Mouse (Mus musculus): ENCODE data around the gene Rnf216. TPM values are rescaled to one million over a fixed set of nuclear protein-coding genes. Genes with fewer than 3 reads are reported as not detected.
A peak's percentile ranks its signal among the peaks of the same experiment; 100 is the strongest.

Gene Rnf216
- polyA plus RNA-seq, 1 experiment = 36.3 TPM

DNA sequence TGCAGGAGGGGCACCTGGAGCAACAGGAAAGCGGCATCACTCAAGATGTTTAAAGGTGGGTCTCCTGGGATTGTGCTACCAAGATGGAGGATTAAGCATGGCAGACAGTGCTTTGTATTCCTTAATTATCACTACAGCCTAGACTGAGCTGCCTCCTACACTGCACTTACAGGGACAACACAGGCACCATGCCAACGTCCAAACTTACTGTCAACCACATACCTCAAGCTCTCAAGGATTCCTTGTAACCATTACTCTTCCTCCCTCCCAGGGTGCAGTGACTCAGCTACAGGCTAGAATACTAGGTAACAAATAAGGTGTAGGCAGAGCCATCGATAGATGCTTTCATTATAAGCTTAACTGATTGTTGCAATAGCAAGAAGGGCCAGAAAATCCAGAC lies 44.4 kb downstream of the Rnf216 start:
- H3K27ac ChIP-seq (ENCODE audit: insufficient read depth, low read length) = no peak overlapping the region
- H3K4me3 ChIP-seq (ENCODE audit: insufficient read depth, low read length) = no peak overlapping the region
- TF ChIP-seq POLR2A (IDR thresholded peaks at IDR 0.05; ENCODE audit: low read depth, low read length) (no peak), CTCF (IDR thresholded peaks at IDR 0.05; ENCODE audit: borderline replicate concordance, insufficient read depth, low read length) (no peak)
- H3K4me1 ChIP-seq (ENCODE audit: control insufficient read depth, insufficient read depth, low read length) = peaks cover 4% of the 10 kb centered on the region; the same call in 1 of the 2 replicates

DNA sequence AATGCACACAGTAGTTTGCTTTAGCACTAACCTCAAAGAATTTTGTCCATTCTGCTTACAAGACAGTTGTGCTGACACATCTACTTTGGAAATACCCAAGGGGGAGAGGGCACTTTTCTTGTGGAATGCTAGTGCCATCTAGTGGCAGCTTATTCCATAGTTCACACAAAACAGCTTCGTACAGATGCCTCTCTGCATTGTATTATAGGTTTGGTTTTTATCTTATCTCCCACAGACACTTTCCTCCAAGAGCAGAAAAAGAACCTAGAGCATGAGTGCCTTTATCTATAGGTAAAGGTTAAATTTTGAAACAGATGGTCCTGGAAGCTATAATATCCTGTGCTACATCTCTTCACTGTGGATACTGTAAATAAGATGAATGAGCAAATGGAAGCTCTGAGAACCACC lies 46.2 kb downstream of the Rnf216 start:
- no peak; the same call in 1 of the 2 replicates for TF ChIP-seq POLR2A (IDR thresholded peaks at IDR 0.05; ENCODE audit: low read depth, low read length)
- no peak for TF ChIP-seq CTCF (IDR thresholded peaks at IDR 0.05; ENCODE audit: borderline replicate concordance, insufficient read depth, low read length)
- no peak overlapping the region for H3K4me3 ChIP-seq (ENCODE audit: insufficient read depth, low read length)
- peak overlapping the region; percentile 75 for H3K27ac ChIP-seq (ENCODE audit: insufficient read depth, low read length)
- H3K4me1 ChIP-seq (ENCODE audit: control insufficient read depth, insufficient read depth, low read length) = peaks cover 4% of the 10 kb centered on the region; the same call in 1 of the 2 replicates

DNA sequence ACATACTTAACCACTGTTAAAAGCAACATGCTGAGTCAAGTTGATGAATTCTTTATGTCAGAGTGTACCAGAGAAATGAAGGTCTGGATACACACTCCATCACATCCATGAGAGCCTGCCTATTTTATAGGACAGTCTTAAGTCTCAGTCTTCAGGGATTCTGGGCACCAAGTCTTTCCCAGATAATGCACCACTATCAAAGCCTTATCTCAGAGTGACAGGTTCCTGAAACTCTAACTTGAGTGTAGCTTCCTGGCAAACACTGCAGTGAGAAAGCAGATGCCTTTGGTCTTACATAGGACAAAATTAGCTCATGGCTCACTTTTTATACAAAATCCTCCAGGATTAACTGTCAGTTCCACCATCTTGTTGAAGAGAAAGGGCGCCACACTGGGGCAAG lies 46.7 kb downstream of the Rnf216 start:
- Histone ChIP-seq H3K27ac (ENCODE audit: insufficient read depth, low read length) (peak overlapping the region; percentile 75), H3K4me3 (ENCODE audit: insufficient read depth, low read length) (no peak overlapping the region), H3K4me1 (ENCODE audit: control insufficient read depth, insufficient read depth, low read length) (peaks cover 4% of the 10 kb centered on the region; the same call in 1 of the 2 replicates)
- TF ChIP-seq POLR2A (IDR thresholded peaks at IDR 0.05; ENCODE audit: low read depth, low read length) (no peak), CTCF (IDR thresholded peaks at IDR 0.05; ENCODE audit: borderline replicate concordance, insufficient read depth, low read length) (no peak)

DNA sequence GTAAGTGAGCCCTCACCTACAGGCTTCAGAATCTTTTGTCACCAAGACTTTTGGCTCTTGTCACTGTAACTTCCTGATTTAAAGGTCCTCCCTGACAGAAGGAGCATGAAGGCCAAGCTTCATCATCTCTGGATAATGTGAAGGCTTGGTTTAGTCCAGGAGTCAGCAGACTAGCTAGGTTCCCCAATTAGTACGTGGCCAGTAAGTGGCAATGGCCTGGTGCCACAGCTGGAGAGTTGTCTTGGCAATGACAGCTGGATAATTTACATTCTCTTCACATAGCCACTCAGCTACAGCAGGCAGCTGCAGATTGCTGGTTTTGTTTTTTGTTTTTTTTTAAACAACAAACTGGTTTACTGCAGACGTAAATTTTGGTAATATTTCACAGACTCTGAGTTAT lies 47.6 kb downstream of the Rnf216 start:
- no peak for TF ChIP-seq POLR2A (IDR thresholded peaks at IDR 0.05; ENCODE audit: low read depth, low read length)
- TF ChIP-seq CTCF (IDR thresholded peaks at IDR 0.05; ENCODE audit: borderline replicate concordance, insufficient read depth, low read length) = no peak
- Histone ChIP-seq H3K27ac (ENCODE audit: insufficient read depth, low read length) (no peak overlapping the region), H3K4me1 (ENCODE audit: control insufficient read depth, insufficient read depth, low read length) (peaks cover 4% of the 10 kb centered on the region; the same call in 1 of the 2 replicates), H3K4me3 (ENCODE audit: insufficient read depth, low read length) (no peak overlapping the region)

DNA sequence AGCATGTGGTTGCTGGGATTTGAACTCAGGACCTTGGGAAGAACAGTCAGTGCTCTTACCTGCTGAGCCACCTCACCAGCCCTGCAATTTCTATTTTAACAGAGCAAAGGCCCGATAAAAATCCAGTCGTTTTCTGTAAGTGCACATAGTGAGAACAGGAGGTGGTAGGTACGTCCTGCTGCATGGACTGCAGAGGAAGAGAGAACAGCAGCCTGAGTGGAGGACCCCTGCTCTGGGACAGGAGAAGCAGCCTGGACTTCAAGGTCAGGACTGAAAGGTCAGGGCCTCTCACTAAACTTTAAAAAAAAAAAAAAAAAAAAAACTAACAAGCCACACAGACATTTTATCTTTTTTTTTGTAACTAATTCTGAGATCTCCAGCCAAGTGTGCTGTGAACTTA lies 50.5 kb downstream of the Rnf216 start:
- no peak for TF ChIP-seq CTCF (IDR thresholded peaks at IDR 0.05; ENCODE audit: borderline replicate concordance, insufficient read depth, low read length)
- no peak for TF ChIP-seq POLR2A (IDR thresholded peaks at IDR 0.05; ENCODE audit: low read depth, low read length)

DNA sequence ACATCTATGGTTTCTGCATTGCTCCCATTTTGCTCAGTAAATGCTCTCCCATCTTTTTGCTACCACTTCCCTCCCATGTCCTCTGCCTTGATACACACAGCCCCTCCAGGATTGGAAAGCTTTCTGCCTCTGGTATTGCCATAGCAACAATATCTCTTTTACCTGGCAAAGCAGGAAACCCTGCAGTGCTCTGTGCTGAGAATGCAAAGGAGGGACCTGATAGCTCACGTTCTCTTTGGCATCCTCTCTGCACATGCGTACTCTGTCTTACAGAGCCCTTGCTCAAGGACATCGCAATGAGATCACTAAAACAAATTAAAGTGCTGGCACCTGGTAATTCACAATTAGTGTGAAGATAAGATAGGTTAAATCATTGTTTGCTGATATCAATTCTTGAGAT lies 51.3 kb downstream of the Rnf216 start:
- Histone ChIP-seq H3K4me3 (ENCODE audit: insufficient read depth, low read length) (no peak overlapping the region), H3K27ac (ENCODE audit: insufficient read depth, low read length) (no peak overlapping the region), H3K4me1 (ENCODE audit: control insufficient read depth, insufficient read depth, low read length) (peaks cover 23% of the 10 kb centered on the region)
- no peak for TF ChIP-seq CTCF (IDR thresholded peaks at IDR 0.05; ENCODE audit: borderline replicate concordance, insufficient read depth, low read length)
- no peak for TF ChIP-seq POLR2A (IDR thresholded peaks at IDR 0.05; ENCODE audit: low read depth, low read length)

More for the DNA sequence above, 50.5 kb downstream of the Rnf216 start:
- Histone ChIP-seq H3K4me3 (ENCODE audit: insufficient read depth, low read length) (no peak overlapping the region), H3K4me1 (ENCODE audit: control insufficient read depth, insufficient read depth, low read length) (peaks cover 23% of the 10 kb centered on the region), H3K27ac (ENCODE audit: insufficient read depth, low read length) (no peak overlapping the region)

DNA sequence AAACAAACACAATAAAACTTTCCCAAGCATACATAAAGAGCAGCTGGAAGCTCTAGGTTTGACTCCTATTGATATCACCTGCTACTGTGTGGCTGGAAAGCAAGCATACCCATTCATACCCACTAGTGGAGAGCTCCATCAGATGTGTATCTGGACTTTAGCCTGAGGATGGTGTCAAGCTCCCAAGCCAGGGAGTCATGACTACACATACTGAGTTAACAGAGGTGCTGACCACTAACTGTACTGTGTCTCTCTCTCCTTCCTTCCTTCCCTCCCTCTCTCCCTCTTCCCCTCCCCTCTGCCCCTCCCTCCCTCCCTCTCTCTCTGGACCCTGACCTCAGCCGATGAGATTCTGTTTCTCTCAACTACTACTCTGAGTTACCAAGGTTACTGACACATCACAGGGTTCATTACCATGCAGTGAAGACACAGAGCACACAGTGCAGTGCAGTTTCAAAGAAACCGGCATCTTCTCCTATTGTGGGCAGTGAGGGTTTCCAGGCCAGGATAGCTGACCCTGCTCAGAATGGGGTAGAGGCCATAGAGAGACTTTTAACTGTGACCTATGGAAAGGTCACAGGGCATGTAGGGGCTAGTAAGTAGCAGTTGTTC lies 51.9 kb downstream of the Rnf216 start:
- peaks cover 23% of the 10 kb centered on the region for H3K4me1 ChIP-seq (ENCODE audit: control insufficient read depth, insufficient read depth, low read length)
- no peak overlapping the region for H3K4me3 ChIP-seq (ENCODE audit: insufficient read depth, low read length)
- TF ChIP-seq CTCF (IDR thresholded peaks at IDR 0.05; ENCODE audit: borderline replicate concordance, insufficient read depth, low read length) = no peak
- H3K27ac ChIP-seq (ENCODE audit: insufficient read depth, low read length) = no peak overlapping the region

DNA sequence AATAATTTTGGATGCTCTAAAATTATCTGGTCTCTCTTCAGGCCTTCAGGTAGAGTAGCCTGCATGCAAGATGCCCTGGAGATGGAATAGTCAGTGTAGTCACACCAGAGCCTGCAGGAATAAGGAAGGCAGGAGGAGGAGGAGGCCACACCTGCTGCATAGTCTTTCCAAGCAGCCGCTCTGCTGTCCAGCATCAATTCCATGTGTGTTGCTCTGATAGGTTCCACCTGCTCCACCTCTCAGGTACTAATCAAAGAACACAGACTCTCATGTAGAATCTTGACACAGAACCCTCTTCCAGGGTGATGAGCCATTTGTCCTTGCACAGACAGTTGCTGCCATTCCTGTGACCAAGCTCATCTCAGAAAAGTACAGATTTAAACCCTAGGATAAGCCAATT lies 52.8 kb downstream of the Rnf216 start:
- TF ChIP-seq POLR2A (IDR thresholded peaks at IDR 0.05; ENCODE audit: low read depth, low read length) (no peak), CTCF (IDR thresholded peaks at IDR 0.05; ENCODE audit: borderline replicate concordance, insufficient read depth, low read length) (no peak)
- H3K4me3 ChIP-seq (ENCODE audit: insufficient read depth, low read length) = no peak overlapping the region

DNA sequence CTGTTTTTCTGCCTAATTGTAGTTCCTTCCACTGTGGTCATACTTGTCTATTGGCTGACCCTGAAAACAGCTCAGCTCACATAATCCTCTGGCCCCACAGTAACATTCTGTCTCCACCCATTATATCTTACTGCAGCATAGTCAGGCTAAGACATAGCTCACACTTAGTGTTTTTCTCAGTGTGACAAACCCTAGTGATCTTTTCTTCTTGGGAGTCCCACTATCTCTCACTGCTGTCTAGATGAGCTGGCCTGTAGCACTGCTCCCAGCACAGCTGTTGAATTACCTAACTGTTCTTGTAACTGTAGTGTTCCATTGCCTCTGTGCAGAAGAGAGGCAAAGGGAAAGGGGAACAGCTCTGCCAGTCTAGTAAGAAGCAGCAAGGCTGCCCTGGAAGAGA lies 53.6 kb downstream of the Rnf216 start:
- Histone ChIP-seq H3K4me3 (ENCODE audit: insufficient read depth, low read length) (no peak overlapping the region), H3K27ac (ENCODE audit: insufficient read depth, low read length) (peak overlapping the region; percentile 91), H3K4me1 (ENCODE audit: control insufficient read depth, insufficient read depth, low read length) (peaks cover 23% of the 10 kb centered on the region)
- TF ChIP-seq CTCF (IDR thresholded peaks at IDR 0.05; ENCODE audit: borderline replicate concordance, insufficient read depth, low read length) (no peak), POLR2A (IDR thresholded peaks at IDR 0.05; ENCODE audit: low read depth, low read length) (no peak)

More for the DNA sequence above, 52.8 kb downstream of the Rnf216 start:
- H3K27ac ChIP-seq (ENCODE audit: insufficient read depth, low read length) = peak overlapping the region; percentile 0; the same call in 1 of the 2 replicates
- H3K4me1 ChIP-seq (ENCODE audit: control insufficient read depth, insufficient read depth, low read length) = peaks cover 23% of the 10 kb centered on the region

DNA sequence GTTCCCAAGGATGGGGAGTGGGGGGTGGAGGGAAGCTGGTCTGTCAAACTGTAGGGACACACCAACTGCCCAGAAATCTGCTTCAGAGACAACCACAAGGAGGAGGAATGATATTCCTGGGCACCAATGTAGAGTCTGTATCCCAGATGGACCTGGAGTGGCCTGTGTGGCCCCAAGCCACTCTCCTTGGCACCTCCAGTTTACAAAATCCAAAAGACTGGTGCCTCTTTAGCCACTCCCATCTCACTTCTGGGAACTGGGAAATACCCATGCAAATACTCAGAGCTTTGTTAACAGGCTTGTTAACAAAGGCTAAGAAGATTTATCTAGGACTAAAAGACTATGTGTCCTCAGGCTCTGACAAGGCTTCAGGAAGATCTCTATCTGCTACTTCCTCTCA lies 54.1 kb downstream of the Rnf216 start:
- peaks cover 28% of the 10 kb centered on the region for H3K4me1 ChIP-seq (ENCODE audit: control insufficient read depth, insufficient read depth, low read length)
- H3K4me3 ChIP-seq (ENCODE audit: insufficient read depth, low read length) = no peak overlapping the region
- H3K27ac ChIP-seq (ENCODE audit: insufficient read depth, low read length) = peak overlapping the region; percentile 91
- TF ChIP-seq POLR2A (IDR thresholded peaks at IDR 0.05; ENCODE audit: low read depth, low read length) = no peak; the same call in 1 of the 2 replicates
- no peak for TF ChIP-seq CTCF (IDR thresholded peaks at IDR 0.05; ENCODE audit: borderline replicate concordance, insufficient read depth, low read length)
